Mouse (Mus musculus): ENCODE measurements around the gene Dtnbp1. TPM values are rescaled to one million over a fixed set of nuclear protein-coding genes. Genes with fewer than 3 reads are reported as not detected.

Gene Dtnbp1
- polyA plus RNA-seq, 1 experiment from 2014 or later, result 93.0 TPM

DNA sequence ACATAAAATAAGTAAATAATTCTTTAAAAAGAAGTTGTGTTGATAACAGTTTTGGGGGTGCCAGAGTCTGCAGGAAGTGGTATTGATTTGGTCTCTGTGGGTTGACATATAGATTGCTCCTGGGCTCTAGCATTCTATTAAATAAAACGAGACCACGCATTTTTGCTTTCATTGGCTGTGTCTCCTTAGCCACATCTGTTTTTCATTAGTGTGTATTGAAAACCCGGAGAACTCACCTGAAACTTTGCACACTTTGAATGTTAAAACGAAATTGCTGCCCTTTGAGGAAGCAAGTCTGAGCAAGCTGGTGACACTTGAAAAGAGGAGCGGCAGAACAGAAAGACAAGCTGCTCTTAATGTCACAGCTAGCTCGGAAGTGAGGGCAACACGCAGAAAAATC is 32.8 kb upstream of the Dtnbp1 start:
- no peaks in the 10 kb centered on the region for H3K9me3 ChIP-seq (replicated peaks; ENCODE audit: low read length)
- no peak overlapping the region for H3K4me2 ChIP-seq (ENCODE audit: low read length)
- DNase-seq (ENCODE audit: low spot score), result no peak
- no peaks in the 10 kb centered on the region for H3K27me3 ChIP-seq (ENCODE audit: insufficient read depth, low read length)
- no peak overlapping the region for H3K4me3 ChIP-seq (replicated peaks; ENCODE audit: low read depth, low read length)
- no peak overlapping the region for H3K27ac ChIP-seq
- no peak for TF ChIP-seq CTCF (IDR thresholded peaks at IDR 0.05; ENCODE audit: low read depth)
- 0 out of 2 replicates have a peak, but pooled peaks cover 3% of the 10 kb centered on the region for H3K4me1 ChIP-seq (replicated peaks; ENCODE audit: insufficient read depth, low read length)
- WGBS, result 66% methylated on average over 7 of the region's 7 CpGs
- no peak overlapping the region for H3K9ac ChIP-seq (ENCODE audit: low read depth, low read length)
- H3K36me3 ChIP-seq (ENCODE audit: insufficient read depth, low read length), result no peaks in the 10 kb centered on the region
- ATAC-seq (replicated peaks; ENCODE audit: low FRiP score, low read depth), result no peak

DNA sequence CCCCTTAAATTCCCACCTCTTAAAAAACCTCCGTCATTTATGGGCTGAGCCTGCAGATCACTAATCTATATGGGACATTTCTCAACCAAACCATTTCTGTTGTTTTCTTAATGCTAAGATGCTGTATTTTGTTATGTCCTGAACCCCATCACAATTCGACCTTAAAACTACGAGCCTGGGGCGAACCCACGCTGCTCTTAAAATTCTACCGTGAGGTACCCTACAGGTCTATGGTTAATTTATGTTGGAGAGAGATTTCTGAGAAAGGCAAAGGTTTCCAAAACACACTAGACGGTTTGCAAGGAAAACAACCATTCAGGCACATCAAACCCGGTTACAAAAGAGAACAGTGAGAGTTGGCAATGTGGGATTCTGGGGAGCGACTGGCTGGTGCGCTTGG is 31.4 kb upstream of the Dtnbp1 start:
- H3K9me3 ChIP-seq (replicated peaks; ENCODE audit: low read length), result no peaks in the 10 kb centered on the region
- ATAC-seq (replicated peaks; ENCODE audit: low FRiP score, low read depth) (no peak), DNase-seq (ENCODE audit: low spot score) (no peak)
- H3K36me3 ChIP-seq (ENCODE audit: insufficient read depth, low read length), result no peaks in the 10 kb centered on the region
- 0 out of 2 replicates have a peak, but pooled peaks cover 3% of the 10 kb centered on the region for H3K4me1 ChIP-seq (replicated peaks; ENCODE audit: insufficient read depth, low read length)
- peak overlapping the region; percentile 11; the same call in 1 of the 2 replicates for H3K27ac ChIP-seq
- 50% methylated on average over 10 of the region's 10 CpGs for WGBS
- no peak for TF ChIP-seq CTCF (IDR thresholded peaks at IDR 0.05; ENCODE audit: low read depth)
- no peaks in the 10 kb centered on the region for H3K27me3 ChIP-seq (ENCODE audit: insufficient read depth, low read length)
- H3K9ac ChIP-seq (ENCODE audit: low read depth, low read length), result no peak overlapping the region
- H3K4me2 ChIP-seq (ENCODE audit: low read length), result no peak overlapping the region
- no peak overlapping the region for H3K4me3 ChIP-seq (replicated peaks; ENCODE audit: low read depth, low read length)

DNA sequence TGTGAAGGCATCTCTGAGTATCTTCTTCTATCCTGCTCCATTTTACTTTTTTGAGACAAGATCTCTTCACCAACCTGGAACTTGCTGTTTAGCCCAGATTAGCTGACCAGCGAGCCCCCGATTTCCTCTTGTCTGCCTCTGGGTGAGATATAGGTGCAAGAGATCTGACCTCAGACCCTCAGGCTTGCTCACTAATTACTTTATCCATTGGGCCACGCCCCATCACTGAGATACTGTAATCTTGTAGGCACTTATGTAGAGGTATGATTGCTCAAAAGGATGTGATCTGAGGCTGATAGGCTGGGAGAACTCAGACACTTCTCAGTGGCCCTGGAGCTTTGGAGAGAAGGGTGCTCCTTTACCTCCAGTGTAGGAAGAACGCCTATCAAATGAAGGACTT is 30.5 kb upstream of the Dtnbp1 start:
- Histone ChIP-seq H3K27ac (no peak overlapping the region), H3K4me2 (ENCODE audit: low read length) (no peak overlapping the region), H3K9ac (ENCODE audit: low read depth, low read length) (no peak overlapping the region), H3K27me3 (ENCODE audit: insufficient read depth, low read length) (no peaks in the 10 kb centered on the region), H3K4me1 (replicated peaks; ENCODE audit: insufficient read depth, low read length) (0 out of 2 replicates have a peak, but pooled peaks cover 3% of the 10 kb centered on the region), H3K36me3 (ENCODE audit: insufficient read depth, low read length) (no peaks in the 10 kb centered on the region), H3K9me3 (replicated peaks; ENCODE audit: low read length) (no peaks in the 10 kb centered on the region), H3K4me3 (replicated peaks; ENCODE audit: low read depth, low read length) (no peak overlapping the region)
- ATAC-seq (replicated peaks; ENCODE audit: low FRiP score, low read depth) (no peak), DNase-seq (ENCODE audit: low spot score) (no peak)
- no peak for TF ChIP-seq CTCF (IDR thresholded peaks at IDR 0.05; ENCODE audit: low read depth)
- 86% methylated on average over 4 of the region's 4 CpGs for WGBS

DNA sequence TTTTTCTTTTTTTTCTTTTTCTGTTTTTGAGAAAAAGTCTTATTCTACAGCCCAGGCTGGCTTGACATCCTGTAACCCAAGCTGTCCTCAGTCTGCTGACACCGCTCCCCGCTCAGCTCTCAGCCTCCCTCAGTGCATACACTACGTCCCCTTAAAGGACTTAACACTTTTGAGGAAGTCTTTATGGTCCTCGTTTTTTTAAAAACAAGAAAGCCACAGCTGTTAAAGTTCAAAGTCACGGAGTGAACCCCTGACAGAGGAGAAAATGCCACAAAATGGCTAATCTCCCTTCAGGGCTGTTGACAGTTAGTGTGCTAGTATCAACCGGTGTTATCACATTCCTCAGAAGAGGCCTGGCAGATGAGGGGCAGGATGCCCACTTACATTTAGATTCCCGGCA is 29.8 kb upstream of the Dtnbp1 start:
- DNase-seq (ENCODE audit: low spot score) (peak; percentile 57), ATAC-seq (replicated peaks; ENCODE audit: low FRiP score, low read depth) (no peak)
- Histone ChIP-seq H3K36me3 (ENCODE audit: insufficient read depth, low read length) (no peaks in the 10 kb centered on the region), H3K9ac (ENCODE audit: low read depth, low read length) (no peak overlapping the region), H3K27me3 (ENCODE audit: insufficient read depth, low read length) (no peaks in the 10 kb centered on the region), H3K9me3 (replicated peaks; ENCODE audit: low read length) (no peaks in the 10 kb centered on the region), H3K4me3 (replicated peaks; ENCODE audit: low read depth, low read length) (no peak overlapping the region), H3K27ac (no peak overlapping the region), H3K4me2 (ENCODE audit: low read length) (no peak overlapping the region), H3K4me1 (replicated peaks; ENCODE audit: insufficient read depth, low read length) (0 out of 2 replicates have a peak, but pooled peaks cover 3% of the 10 kb centered on the region)
- 42% methylated on average over 7 of the region's 7 CpGs for WGBS
- TF ChIP-seq CTCF (IDR thresholded peaks at IDR 0.05; ENCODE audit: low read depth), result no peak

DNA sequence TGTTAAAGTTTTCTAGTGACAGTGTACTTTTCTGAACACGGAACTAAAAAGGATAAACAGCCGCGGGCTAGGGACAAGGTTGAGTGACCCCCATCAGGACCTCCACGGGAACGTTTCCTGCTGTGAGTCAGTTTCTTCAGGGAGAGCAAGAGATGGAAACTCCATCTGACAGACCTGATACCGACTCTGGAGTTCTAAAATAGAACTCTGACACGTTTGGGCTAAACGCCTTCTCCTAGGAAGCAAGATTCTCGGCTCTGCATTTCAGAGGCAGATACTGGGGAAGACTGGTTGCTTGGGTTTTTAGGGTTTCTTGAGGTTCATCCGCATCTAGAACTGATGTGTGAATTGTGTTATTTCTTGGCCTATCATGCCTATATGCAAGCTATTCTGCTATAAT is 29.4 kb upstream of the Dtnbp1 start:
- no peak overlapping the region for H3K27ac ChIP-seq

DNA sequence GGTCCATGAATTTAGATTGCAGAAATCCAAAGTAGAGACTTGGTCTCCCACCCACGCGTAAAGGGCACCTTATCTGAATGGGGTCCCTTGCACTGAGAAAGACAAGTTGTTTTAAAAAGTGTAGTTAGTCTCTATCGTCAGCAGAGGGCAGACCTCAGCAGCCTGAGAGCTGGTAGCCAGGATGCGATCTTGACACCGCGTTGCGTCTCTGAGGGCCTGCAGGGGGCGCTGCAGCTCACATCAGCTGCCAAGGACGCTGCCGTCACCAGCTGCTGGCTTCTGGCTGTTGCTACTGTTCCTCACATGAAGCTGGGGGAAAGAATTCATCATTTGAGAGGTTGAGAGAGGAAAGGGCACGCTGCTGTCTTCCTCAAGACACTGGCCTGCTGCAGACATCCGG is 28.9 kb upstream of the Dtnbp1 start:
- no peak overlapping the region for H3K9ac ChIP-seq (ENCODE audit: low read depth, low read length)
- H3K9me3 ChIP-seq (replicated peaks; ENCODE audit: low read length), result no peaks in the 10 kb centered on the region
- no peaks in the 10 kb centered on the region for H3K36me3 ChIP-seq (ENCODE audit: insufficient read depth, low read length)
- peak; percentile 97 for DNase-seq (ENCODE audit: low spot score)
- TF ChIP-seq CTCF (IDR thresholded peaks at IDR 0.05; ENCODE audit: low read depth), result peak; percentile 100
- 0 out of 2 replicates have a peak, but pooled peaks have one; percentile 36 for ATAC-seq (replicated peaks; ENCODE audit: low FRiP score, low read depth)
- peak overlapping the region; percentile 34; the same call in 1 of the 2 replicates for H3K4me2 ChIP-seq (ENCODE audit: low read length)
- H3K27ac ChIP-seq, result no peak overlapping the region
- 0 out of 2 replicates have a peak, but pooled peaks cover 3% of the 10 kb centered on the region for H3K4me1 ChIP-seq (replicated peaks; ENCODE audit: insufficient read depth, low read length)
- 8% methylated on average over 12 of the region's 12 CpGs for WGBS
- H3K4me3 ChIP-seq (replicated peaks; ENCODE audit: low read depth, low read length), result no peak overlapping the region
- H3K27me3 ChIP-seq (ENCODE audit: insufficient read depth, low read length), result no peaks in the 10 kb centered on the region

More for the DNA sequence above, 29.4 kb upstream of the Dtnbp1 start:
- no peaks in the 10 kb centered on the region for H3K27me3 ChIP-seq (ENCODE audit: insufficient read depth, low read length)
- no peak for DNase-seq (ENCODE audit: low spot score)
- H3K4me1 ChIP-seq (replicated peaks; ENCODE audit: insufficient read depth, low read length), result 0 out of 2 replicates have a peak, but pooled peaks cover 3% of the 10 kb centered on the region
- peak overlapping the region; percentile 34; the same call in 1 of the 2 replicates for H3K4me2 ChIP-seq (ENCODE audit: low read length)
- 17% methylated on average over 10 of the region's 10 CpGs for WGBS
- H3K9me3 ChIP-seq (replicated peaks; ENCODE audit: low read length), result no peaks in the 10 kb centered on the region
- no peak for TF ChIP-seq CTCF (IDR thresholded peaks at IDR 0.05; ENCODE audit: low read depth)
- H3K4me3 ChIP-seq (replicated peaks; ENCODE audit: low read depth, low read length), result no peak overlapping the region
- ATAC-seq (replicated peaks; ENCODE audit: low FRiP score, low read depth), result no peak
- H3K36me3 ChIP-seq (ENCODE audit: insufficient read depth, low read length), result no peaks in the 10 kb centered on the region
- no peak overlapping the region for H3K9ac ChIP-seq (ENCODE audit: low read depth, low read length)

DNA sequence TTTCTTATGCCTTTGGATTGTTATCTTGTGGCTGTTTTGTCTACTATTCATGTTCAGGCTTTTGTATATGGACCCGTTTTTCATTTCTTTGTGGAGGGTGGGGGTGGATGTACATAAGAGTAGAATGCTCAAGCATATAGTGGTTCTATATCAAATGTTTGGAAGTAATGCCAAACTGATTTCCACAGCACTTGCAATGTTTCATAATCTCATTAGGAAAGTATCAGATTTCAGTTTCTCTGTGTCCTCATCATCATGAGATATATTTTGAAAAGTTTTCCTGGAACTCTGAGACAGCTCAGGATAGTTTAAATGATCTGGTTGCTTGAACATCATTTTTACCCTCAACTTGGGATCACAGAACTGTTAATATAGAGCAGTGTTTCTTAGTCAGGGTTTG is 27.8 kb upstream of the Dtnbp1 start:
- H3K36me3 ChIP-seq (ENCODE audit: insufficient read depth, low read length), result no peaks in the 10 kb centered on the region
- no peak overlapping the region for H3K4me3 ChIP-seq (replicated peaks; ENCODE audit: low read depth, low read length)
- H3K4me1 ChIP-seq (replicated peaks; ENCODE audit: insufficient read depth, low read length), result 0 out of 2 replicates have a peak, but pooled peaks cover 3% of the 10 kb centered on the region
- no peak overlapping the region for H3K4me2 ChIP-seq (ENCODE audit: low read length)
- no peaks in the 10 kb centered on the region for H3K9me3 ChIP-seq (replicated peaks; ENCODE audit: low read length)
- 86% methylated on average over 1 of the region's 1 CpGs for WGBS
- no peaks in the 10 kb centered on the region for H3K27me3 ChIP-seq (ENCODE audit: insufficient read depth, low read length)
- DNase-seq (ENCODE audit: low spot score) (no peak), ATAC-seq (replicated peaks; ENCODE audit: low FRiP score, low read depth) (no peak)
- no peak overlapping the region for H3K9ac ChIP-seq (ENCODE audit: low read depth, low read length)
- no peak overlapping the region for H3K27ac ChIP-seq
- TF ChIP-seq CTCF (IDR thresholded peaks at IDR 0.05; ENCODE audit: low read depth), result no peak
